ENCODE assay signal across 9 mouse cellular contexts in genomic region chr19:50258718-50259413, GRCm38 (mm10).
DNase-seq lines count a peak whose midpoint lies in the region; ATAC-seq and TF ChIP-seq lines count a peak whose summit lies in the region.
"Had no signal": no experiment of that assay in that cellular context is flagged by ENCODE, and none has a peak within 500 bp of the region (broad histone marks: within the 10 kb centered on the region; RNA-seq: fewer than 3 reads in every experiment).

No protein-coding gene starts in this region.

- TF ChIP-seq EP300 in MEL (IDR thresholded peaks at IDR 0.05; ENCODE audit: low read depth in 1 of 2, low read length in 2 of 2): no peak

- no peaks in the 10 kb centered on the region for H3K9me3 ChIP-seq in intestine, embryonic 14.5 days (ENCODE audit: control insufficient read depth, low read length)
- H3K9me3 ChIP-seq in intestine, embryonic 16.5 days (ENCODE audit: control insufficient read depth, low read length): no peaks in the 10 kb centered on the region
- H3K9me3 ChIP-seq in MEL (replicated peaks; ENCODE audit: insufficient read depth, low read length): no peaks in the 10 kb centered on the region
- no peaks in the 10 kb centered on the region for H3K9me3 ChIP-seq in midbrain, embryonic 12.5 days
- H3K9me3 ChIP-seq: embryonic facial prominence, embryonic 12.5 days had no signal

- no peak overlapping the region for H3K9ac ChIP-seq in intestine, embryonic 14.5 days (ENCODE audit: low read length)
- H3K9ac ChIP-seq in intestine, embryonic 16.5 days (ENCODE audit: low read depth, low read length): no peak overlapping the region
- H3K9ac ChIP-seq in MEL (ENCODE audit: control insufficient read depth, low read depth, low read length, poor library complexity, severe bottlenecking): no peak overlapping the region
- H3K9ac ChIP-seq in midbrain, embryonic 12.5 days (replicated peaks): no peak overlapping the region
- H3K9ac ChIP-seq: embryonic facial prominence, embryonic 12.5 days had no signal

- no peak overlapping the region for H3K4me3 ChIP-seq in intestine, embryonic 14.5 days (ENCODE audit: low read depth, low read length)
- no peak overlapping the region for H3K4me3 ChIP-seq in intestine, embryonic 16.5 days (ENCODE audit: low read length)
- no peak overlapping the region for H3K4me3 ChIP-seq in MEL (ENCODE audit: control insufficient read depth in 1 of 2, insufficient read depth in 1 of 2, low read depth in 2 of 2, low read length in 2 of 2)
- H3K4me3 ChIP-seq in midbrain, embryonic 12.5 days: no peak overlapping the region
- H3K4me3 ChIP-seq: embryonic facial prominence, embryonic 12.5 days had no signal

- ATAC-seq in intestine, embryonic 14.5 days (replicated peaks; ENCODE audit: low FRiP score, low TSS enrichment, low read depth): no peak
- ATAC-seq in intestine, embryonic 16.5 days: no peak
- ATAC-seq in midbrain, embryonic 12.5 days (ENCODE audit: low FRiP score, low read depth): peak; percentile 60; the same call in 1 of the 2 replicates

- DNase-seq in intestine, embryonic 14.5 days (ENCODE audit: low spot score): peak; percentile 58
- peak; percentile 42 for DNase-seq in MEL (ENCODE audit: low read depth, low spot score)
- DNase-seq in cerebellum, adult 8-10 months: peak; percentile 20
- peak; percentile 10 to 48 for DNase-seq in frontal cortex, postnatal 25 days (ENCODE audit: low spot score in 2 of 2)
- DNase-seq in layer of hippocampus, postnatal 10 days (ENCODE audit: low spot score in 2 of 2): peak; percentile 71 to 75
- no peak for DNase-seq in spleen, adult 18-20 months

- TF ChIP-seq RAD21 in MEL (IDR thresholded peaks at IDR 0.05; ENCODE audit: low read depth, low read length): peak; percentile 74

- H3K27ac ChIP-seq in intestine, embryonic 14.5 days (ENCODE audit: low read depth): no peak overlapping the region
- H3K27ac ChIP-seq in intestine, embryonic 16.5 days (ENCODE audit: low read length): no peak overlapping the region
- no peak overlapping the region for H3K27ac ChIP-seq in MEL (ENCODE audit: control insufficient read depth, low read depth, low read length)
- H3K27ac ChIP-seq in midbrain, embryonic 12.5 days (replicated peaks): no peak overlapping the region
- H3K27ac ChIP-seq: embryonic facial prominence, embryonic 12.5 days had no signal

- no peaks in the 10 kb centered on the region for H3K27me3 ChIP-seq in intestine, embryonic 14.5 days (replicated peaks; ENCODE audit: control insufficient read depth, insufficient read depth, low read length)
- H3K27me3 ChIP-seq in intestine, embryonic 16.5 days (replicated peaks; ENCODE audit: control insufficient read depth, insufficient read depth, low read length): no peaks in the 10 kb centered on the region
- no peaks in the 10 kb centered on the region for H3K27me3 ChIP-seq in MEL (ENCODE audit: control insufficient read depth in 1 of 2, insufficient read depth in 2 of 2, low read length in 2 of 2)
- no peaks in the 10 kb centered on the region for H3K27me3 ChIP-seq in midbrain, embryonic 12.5 days
- H3K27me3 ChIP-seq: embryonic facial prominence, embryonic 12.5 days had no signal

- no peaks in the 10 kb centered on the region for H3K36me3 ChIP-seq in intestine, embryonic 14.5 days (ENCODE audit: control insufficient read depth, insufficient read depth, low read length)
- H3K36me3 ChIP-seq in intestine, embryonic 16.5 days (ENCODE audit: control insufficient read depth, insufficient read depth, low read length): no peaks in the 10 kb centered on the region
- no peaks in the 10 kb centered on the region for H3K36me3 ChIP-seq in MEL (ENCODE audit: control insufficient read depth in 1 of 2, insufficient read depth in 2 of 2, low read length in 2 of 2)
- no peaks in the 10 kb centered on the region for H3K36me3 ChIP-seq in midbrain, embryonic 12.5 days
- H3K36me3 ChIP-seq: embryonic facial prominence, embryonic 12.5 days had no signal

- H3K4me2 ChIP-seq in intestine, embryonic 14.5 days (ENCODE audit: low read length): no peak overlapping the region
- no peak overlapping the region for H3K4me2 ChIP-seq in intestine, embryonic 16.5 days (ENCODE audit: low read depth, low read length)
- H3K4me2 ChIP-seq in midbrain, embryonic 12.5 days (replicated peaks): no peak overlapping the region
- H3K4me2 ChIP-seq: embryonic facial prominence, embryonic 12.5 days had no signal

- TF ChIP-seq POLR2A in MEL (IDR thresholded peaks at IDR 0.05; ENCODE audit: control insufficient read depth in 1 of 2, insufficient read depth in 1 of 2, low read depth in 1 of 2, low read length in 2 of 2, poor library complexity in 1 of 2): no peak

- peak; percentile 62 to 68 (median 65) for TF ChIP-seq CTCF in MEL (IDR thresholded peaks at IDR 0.05 in 2 of 3, conservative IDR thresholded peaks at IDR 0.05 in 1 of 3; ENCODE audit: control insufficient read depth in 1 of 3, insufficient read depth in 1 of 3, low read depth in 2 of 3, low read length in 3 of 3, poor library complexity in 1 of 3, severe bottlenecking in 1 of 3)

- WGBS in intestine, embryonic 14.5 days: 40% methylated on average over 16 of the region's 16 CpGs
- WGBS in intestine, embryonic 16.5 days: 40% methylated on average over 16 of the region's 16 CpGs
- 43% methylated on average over 16 of the region's 16 CpGs for WGBS in midbrain, embryonic 12.5 days

- no peaks in the 10 kb centered on the region for H3K4me1 ChIP-seq in intestine, embryonic 14.5 days (replicated peaks; ENCODE audit: control insufficient read depth, insufficient read depth, low read length)
- H3K4me1 ChIP-seq in intestine, embryonic 16.5 days (ENCODE audit: control insufficient read depth, insufficient read depth, low read length): no peaks in the 10 kb centered on the region
- no peaks in the 10 kb centered on the region for H3K4me1 ChIP-seq in MEL (ENCODE audit: control insufficient read depth in 1 of 2, insufficient read depth in 2 of 2, low read length in 2 of 2)
- H3K4me1 ChIP-seq in midbrain, embryonic 12.5 days: no peaks in the 10 kb centered on the region
- H3K4me1 ChIP-seq: embryonic facial prominence, embryonic 12.5 days had no signal

- H3K79me2 ChIP-seq in MEL (ENCODE audit: control insufficient read depth, insufficient read depth, low read length, poor library complexity): no peaks in the 10 kb centered on the region

TF ChIP-seq in MEL, 35 proteins besides CTCF, POLR2A, EP300 and RAD21:
- TF ChIP-seq NELFE (IDR thresholded peaks at IDR 0.05; ENCODE audit: low read depth, low read length): no peak
- TF ChIP-seq SMC3 (IDR thresholded peaks at IDR 0.05; ENCODE audit: low read depth, low read length): peak; percentile 67
- peak; percentile 17; the same call in 1 of the 2 replicates for TF ChIP-seq ZC3H11A (IDR thresholded peaks at IDR 0.05; ENCODE audit: low read depth, low read length)

Comparison
In these comparisons a context has a peak if more than half of its experiments do, and no peak if none do; other contexts are left out.
1. DNase-seq: peak in intestine, embryonic 14.5 days (single experiment), MEL (single experiment), cerebellum, adult 8-10 months (single experiment), frontal cortex, postnatal 25 days (2 of 2) and layer of hippocampus, postnatal 10 days (2 of 2); none in spleen, adult 18-20 months (0 of 2).